Mouse (Mus musculus) gastrocnemius, adult 18-20 months (tissue): ENCODE data around the gene Tspan5. TPM values are rescaled to one million over a fixed set of nuclear protein-coding genes. Genes with fewer than 3 reads are reported as not detected.
A peak's percentile ranks its signal among the peaks of the same experiment; 100 is the strongest.

Experiments
- DNase-seq: peaks from one replicate; pipeline ENCODE4 v3.0.0; 2021; ENCODE audit warnings: low spot score
- total RNA-seq, 2 experiments: library from RNA; stranded (reverse); gene quantifications; 2 replicates each; pipeline ENCODE4 v1.2.3; 2021

Gene Tspan5
- total RNA-seq, 2 experiments from 2014 or later, result 2.1 to 2.2 TPM

DNA sequence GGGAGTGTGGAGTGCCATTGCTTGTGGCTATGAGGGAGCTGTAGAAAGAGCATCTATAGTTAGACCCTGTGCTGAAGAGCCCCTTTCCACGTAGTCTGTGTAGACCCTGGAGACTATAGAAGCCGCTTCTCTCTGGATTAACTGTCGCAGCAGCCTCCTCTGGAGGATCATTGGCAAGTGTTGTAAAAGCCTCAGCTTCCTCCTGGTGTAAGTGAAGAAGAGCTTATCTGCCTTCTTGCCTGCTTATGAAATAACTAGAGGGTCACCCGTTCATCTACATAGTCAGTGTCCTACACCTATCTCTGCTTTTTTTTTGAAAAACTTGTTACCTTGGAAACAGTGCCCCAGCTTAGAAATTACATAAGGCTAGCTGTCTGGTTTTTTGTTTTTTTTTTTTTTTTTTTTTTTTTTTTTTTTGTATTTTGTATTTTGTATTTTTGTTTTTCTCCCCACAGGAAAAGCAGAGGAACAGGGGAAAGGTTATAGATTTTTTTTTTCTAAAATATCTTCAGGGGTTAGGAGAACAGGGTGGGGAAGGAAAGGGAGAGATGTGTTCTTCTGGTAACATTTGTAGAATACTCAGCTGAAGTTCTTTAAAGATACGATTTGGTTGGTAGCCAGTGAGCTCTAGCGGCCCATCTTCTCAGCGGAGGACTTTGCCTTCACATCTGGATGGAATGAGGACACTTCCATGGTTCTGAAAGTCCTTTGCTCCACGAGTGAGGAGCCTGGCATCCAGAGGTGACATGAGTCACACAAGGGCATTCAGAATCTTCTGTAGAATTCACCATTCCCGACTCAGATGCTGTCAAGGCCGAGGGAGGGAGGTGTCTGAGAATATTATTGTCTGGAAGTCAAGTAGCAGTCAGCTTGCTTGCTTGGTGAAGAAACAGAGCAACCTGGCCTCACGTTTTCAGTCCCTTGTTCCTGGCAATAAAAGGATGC is 62.4 kb downstream of the Tspan5 start:
- DNase-seq, result no peak

GRCm38 (mm10) chr3:138807795-138808194 is 65.8 kb downstream of the Tspan5 start:
- no peak for DNase-seq

- no peak for DNase-seq
Observed at GRCm38 (mm10) chr3:138809509-138809908, 67.5 kb downstream of the Tspan5 start.

DNA sequence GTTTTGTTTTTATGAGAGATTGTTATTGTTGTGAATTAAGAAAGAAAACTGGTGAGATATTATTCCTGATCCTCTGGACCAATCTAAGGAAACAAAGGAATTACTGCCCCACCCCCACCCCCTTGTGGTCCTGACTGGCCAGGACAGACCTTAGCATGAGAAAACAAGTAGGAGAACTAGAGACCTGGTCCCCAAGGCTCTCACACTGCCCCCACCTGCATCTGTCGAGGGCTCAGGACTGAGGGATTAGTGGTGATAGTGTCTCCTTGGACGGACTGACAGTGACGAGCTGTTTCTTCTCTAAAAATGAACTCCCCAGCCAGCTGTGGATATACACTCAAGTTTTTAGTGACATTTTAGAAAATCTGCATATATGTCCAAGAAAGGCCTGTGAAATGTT is 70.6 kb downstream of the Tspan5 start:
- no peak for DNase-seq

GRCm38 (mm10) chr3:138813139-138813810 is 71.3 kb downstream of the Tspan5 start:
- DNase-seq, result no peak

DNA sequence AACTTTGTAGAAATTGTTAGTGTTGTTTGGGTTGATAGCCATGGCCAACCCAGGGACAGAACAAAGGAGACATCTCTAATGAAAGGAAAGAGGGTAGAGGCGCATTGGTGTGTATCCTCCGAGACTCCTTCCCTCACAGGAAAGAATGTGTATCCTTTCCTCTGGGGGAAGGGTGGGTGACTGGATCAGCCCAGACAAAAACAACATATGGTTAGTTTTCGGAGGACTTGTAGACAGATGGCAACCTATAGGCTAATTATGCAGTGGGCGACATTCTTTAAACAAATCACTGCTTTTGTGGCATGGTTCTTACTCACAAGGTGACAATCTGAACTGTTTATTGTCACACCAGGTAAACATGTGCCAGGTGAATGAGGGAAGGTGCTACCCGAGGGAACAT is 72.5 kb downstream of the Tspan5 start:
- no peak for DNase-seq

GRCm38 (mm10) chr3:138815127-138815837 is 73.3 kb downstream of the Tspan5 start:
- peak; percentile 17 for DNase-seq

- DNase-seq, result peak; percentile 19
Observed at GRCm38 (mm10) chr3:138816888-138817656, 75.1 kb downstream of the Tspan5 start.

DNA sequence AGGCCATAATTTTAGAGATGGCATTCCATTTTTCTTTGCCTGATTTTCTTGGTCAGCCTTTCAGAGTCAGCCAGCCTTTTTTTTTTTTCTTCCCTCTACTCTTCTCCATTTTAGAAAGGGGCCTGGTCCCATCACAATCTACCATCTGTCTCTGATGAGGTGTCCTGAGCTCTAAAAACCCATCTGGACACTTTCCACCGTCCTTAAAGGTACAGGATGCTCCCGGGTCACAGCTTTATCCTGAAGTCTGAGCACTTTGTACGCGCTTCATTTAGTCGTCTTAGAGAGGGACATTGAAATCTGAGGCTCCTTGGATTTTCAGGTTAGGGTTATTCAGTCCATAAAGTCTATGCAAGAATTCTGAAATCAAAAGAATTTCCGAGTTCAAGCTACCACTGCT is 77.9 kb downstream of the Tspan5 start:
- DNase-seq, result no peak

- no peak for DNase-seq
Observed at GRCm38 (mm10) chr3:138820296-138820695, 78.3 kb downstream of the Tspan5 start.

DNA sequence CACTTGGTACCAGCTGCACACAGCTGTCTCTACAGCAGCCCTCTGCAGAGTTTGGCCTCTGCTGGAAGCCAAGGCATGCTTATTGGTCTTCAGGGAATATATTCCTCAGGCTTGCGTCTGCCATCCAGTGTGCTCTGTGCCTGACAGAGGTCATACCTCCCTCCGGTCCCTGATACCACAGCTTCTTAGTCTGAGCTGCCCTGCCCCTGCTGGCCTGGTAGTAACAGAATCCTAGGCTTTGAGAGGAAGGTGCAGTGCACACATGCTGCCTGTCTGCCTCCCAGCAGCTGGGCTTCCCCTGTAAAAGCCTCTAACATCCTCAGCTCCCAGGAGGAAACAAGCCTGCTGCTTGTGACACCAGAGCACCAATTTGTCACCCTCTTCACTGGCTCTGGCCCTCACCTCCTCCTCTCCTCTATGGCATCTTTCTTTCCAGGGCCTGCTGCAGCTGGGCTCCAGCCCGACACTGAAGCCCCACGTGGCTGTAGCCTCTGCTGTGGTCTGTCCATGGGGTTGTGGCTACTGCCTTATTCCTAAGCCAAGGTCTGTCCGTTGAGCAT is 80.0 kb downstream of the Tspan5 start:
- no peak for DNase-seq

DNA sequence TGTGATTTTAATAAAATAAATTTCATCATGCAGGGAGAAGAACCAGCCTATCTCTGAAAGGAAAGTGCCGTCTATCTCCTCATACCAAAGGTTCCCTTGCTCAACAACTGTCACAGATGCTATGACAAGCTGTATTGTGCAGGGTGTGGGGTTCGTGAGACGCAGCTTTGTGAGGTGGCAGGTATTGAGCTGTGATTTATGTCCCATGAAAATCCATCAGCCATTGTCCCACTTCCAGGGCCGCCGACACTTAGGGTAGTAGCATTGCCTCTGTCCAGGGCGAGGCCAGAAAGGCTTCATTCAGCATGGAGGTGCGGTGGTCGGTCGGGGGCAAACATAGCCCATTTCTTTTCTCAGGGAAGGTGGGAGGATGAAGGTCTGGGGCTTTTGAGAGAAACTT is 81.9 kb downstream of the Tspan5 start:
- DNase-seq, result no peak

- no peak for DNase-seq
Observed at GRCm38 (mm10) chr3:138825296-138825695, 83.3 kb downstream of the Tspan5 start.

- no peak for DNase-seq
Observed at GRCm38 (mm10) chr3:138826243-138826800, 84.3 kb downstream of the Tspan5 start.

DNA sequence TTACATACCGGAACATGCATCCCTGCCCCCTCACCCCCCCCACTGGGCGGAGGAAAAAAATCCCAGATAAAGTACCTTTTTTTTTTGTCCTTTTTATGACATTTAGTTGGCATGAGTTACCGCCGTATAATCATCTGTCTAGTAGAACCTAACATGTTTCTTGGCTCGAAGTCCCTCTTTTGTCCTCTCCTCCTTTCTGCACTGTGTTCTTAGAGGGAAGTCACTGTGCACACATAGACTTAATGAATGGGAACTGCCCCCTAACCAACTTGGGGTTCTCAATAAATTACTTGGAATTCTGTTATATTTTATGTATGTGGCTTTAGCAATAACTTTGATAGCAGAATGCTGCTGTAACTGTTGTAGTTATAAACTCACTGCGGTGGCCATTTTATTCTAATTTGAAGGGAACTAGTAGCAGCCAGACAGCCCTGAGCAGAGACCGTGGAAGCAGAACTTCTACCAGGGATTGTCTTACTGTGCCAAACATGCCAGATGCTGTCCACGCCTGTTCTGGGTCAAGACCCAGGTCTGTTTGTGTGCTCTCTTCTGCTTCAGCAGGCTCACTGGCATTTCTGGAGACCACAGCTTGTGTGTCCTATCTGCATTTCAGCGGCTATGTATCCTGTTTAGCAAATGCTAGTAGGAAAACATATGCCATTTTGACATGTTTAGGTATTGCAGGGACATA is 91.0 kb downstream of the Tspan5 start:
- DNase-seq, result no peak

GRCm38 (mm10) chr3:138834174-138834573 is 92.2 kb downstream of the Tspan5 start:
- no peak for DNase-seq

DNA sequence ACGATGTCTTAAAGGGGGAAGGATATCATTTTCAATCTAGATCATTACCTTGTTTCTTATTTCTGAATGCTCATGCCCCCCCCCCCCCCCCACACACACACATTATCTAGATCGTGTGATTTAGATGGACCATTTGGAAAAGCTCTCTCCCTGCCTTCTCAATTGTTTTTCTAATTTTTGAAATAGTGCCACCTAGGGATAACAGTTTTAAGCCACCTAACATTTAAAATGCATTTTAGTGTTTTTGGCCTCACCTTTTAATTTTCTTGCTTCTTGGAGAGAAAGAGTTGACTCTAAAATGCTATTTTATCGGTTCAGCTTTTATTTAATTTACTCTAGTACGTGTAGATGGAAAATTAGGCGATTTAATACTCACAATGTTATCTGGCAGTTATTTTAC is 94.9 kb downstream of the Tspan5 start:
- DNase-seq, result no peak

- no peak for DNase-seq
Observed at GRCm38 (mm10) chr3:138837651-138838050, 95.7 kb downstream of the Tspan5 start.

- DNase-seq, result no peak
Observed at GRCm38 (mm10) chr3:138839656-138840055, 97.7 kb downstream of the Tspan5 start.

DNA sequence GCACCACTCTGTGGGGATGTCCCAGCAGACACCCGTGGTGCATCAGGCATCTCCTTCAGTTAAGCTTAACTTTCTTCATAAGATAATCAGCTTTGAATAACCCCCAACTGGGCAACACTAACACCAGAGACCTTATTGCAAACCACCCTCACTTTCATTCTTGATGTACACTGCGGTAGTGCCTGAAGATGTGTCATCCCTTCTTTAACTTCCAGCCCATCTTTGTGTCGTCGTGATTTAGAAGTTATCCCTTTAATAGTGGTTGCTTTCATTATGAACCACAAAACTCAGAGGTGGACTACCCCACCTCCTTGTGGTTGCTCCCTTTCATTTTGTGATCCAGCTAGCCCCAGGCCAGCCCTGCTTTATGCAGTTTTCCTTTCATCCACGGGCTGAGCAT is 99.3 kb downstream of the Tspan5 start:
- no peak for DNase-seq
